Mouse (Mus musculus) testis, adult 2 months (tissue): ENCODE data around the gene Filip1l.

ENCODE experiments used
- CTCF ChIP-seq: fragments of 200-500 bp; IDR thresholded peaks from 2 replicates; pipeline ENCODE4 v1.5.1; 2012; ENCODE audit warnings: low read depth, mild to moderate bottlenecking, inconsistent platforms, low read length, moderate library complexity; ENCODE audit not compliant: control insufficient read depth, insufficient read depth, insufficient replicate concordance
- POLR2A ChIP-seq: fragments of 200-500 bp; IDR thresholded peaks from 2 replicates; pipeline ENCODE4 v1.6.1; 2012; ENCODE audit warnings: low read depth, mild to moderate bottlenecking, inconsistent platforms, low read length, moderate library complexity; ENCODE audit not compliant: control insufficient read depth

DNA sequence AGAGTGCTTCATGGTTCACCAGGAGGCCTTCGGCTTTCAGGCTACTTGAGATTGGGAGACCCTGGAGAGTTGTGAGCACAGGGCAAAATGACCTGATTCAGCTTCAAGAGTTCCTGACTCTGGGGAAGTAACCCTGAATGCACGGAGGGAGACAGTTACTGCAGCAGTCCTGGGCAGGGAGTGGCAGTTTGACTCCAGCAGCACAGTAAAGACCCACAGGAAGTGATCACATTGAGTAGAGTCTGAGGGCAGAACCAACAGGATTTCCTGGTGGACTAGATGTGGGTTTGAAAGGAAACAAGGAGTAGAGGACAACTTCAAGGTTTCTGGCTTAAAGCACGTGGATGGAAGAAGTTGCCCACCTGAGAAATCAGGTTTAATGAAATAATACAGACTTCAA is 81.7 kb downstream of the Filip1l start:
- TF ChIP-seq POLR2A, result no peak
- TF ChIP-seq CTCF, result no peak
